Mouse (Mus musculus) testis, adult 10 weeks (tissue): ENCODE measurements around the gene Gm20850. TPM values are rescaled to one million over a fixed set of nuclear protein-coding genes. Genes with fewer than 3 reads are reported as not detected.

ENCODE experiments used
- polyA plus RNA-seq: library from polyadenylated mRNA; stranded (reverse); fragments of 350-450 nt; fragmentation: Illumina TruSeq; extraction: RNeasy Lipid Tissue Mini Kit (QIAGEN cat#74804); gene quantifications from one replicate; pipeline ENCODE4 v1.2.3, GENCODE M21; 2014; ENCODE audit warnings: low read depth, low replicate concordance

Gene Gm20850
- not detected for polyA plus RNA-seq

DNA sequence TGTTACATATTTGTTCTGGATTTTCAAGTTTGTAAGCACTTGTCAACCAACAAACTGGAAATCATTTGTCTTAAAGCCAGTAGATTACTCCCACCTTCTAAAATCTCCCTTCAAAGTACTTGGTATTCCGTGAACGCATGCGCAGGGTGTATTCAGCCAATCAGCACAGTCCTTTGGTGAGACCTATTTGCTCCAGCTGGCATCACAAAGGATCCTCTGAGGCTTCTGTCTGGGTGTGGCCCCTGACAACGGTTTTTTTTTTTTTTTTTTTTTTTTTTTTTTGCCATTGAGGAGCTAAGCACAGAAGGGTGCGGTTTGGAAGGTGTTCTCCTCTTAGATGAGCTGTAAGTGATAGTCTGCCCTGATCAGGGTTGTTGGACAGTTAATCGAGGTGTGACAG, at the start of gene Gm20850:
Gene Gm20850, plus strand, starts transcription at position 301 of the 400 bp plus-strand sequence.

